ENCODE assay signal across 26 mouse cellular contexts in the genomic region with DNA sequence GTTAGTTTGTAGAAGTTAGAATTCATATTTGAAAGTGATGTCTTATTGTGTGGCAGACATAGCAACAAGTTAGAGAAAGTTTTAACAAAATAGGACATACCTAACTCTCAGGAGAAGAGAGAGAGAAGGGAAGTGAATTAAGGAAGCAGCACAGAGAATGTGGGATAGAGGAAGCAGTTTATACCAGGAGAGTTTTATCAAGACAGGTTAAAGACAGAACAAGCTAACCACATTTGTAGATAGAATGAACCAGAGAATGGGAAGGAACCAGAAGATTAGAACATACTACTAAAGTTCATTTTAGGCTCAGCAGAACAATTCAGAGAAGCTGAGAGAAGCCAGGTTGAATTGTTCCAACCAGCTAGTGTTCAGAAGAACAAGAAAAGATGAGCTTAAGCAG. TPM values are rescaled to one million over a fixed set of nuclear protein-coding genes. Genes with fewer than 3 reads are reported as not detected.
DNase-seq lines count a peak whose midpoint lies in the region; ATAC-seq and TF ChIP-seq lines count a peak whose summit lies in the region.
"Had no signal": no experiment of that assay in that cellular context is flagged by ENCODE, and none has a peak within 500 bp of the region (broad histone marks: within the 10 kb centered on the region; RNA-seq: fewer than 3 reads in every experiment).

No protein-coding gene starts in this region.

- TF ChIP-seq EP300 in MEL (IDR thresholded peaks at IDR 0.05; ENCODE audit: low read depth in 1 of 2, low read length in 2 of 2), result peak; percentile 70 to 71

- H3K27ac ChIP-seq in MEL (ENCODE audit: control insufficient read depth, low read depth, low read length), result peak overlapping the region; percentile 80
- no peak overlapping the region for H3K27ac ChIP-seq in heart, embryonic 12.5 days (ENCODE audit: poor library complexity, severe bottlenecking)

- no peaks in the 10 kb centered on the region for H3K79me2 ChIP-seq in MEL (ENCODE audit: control insufficient read depth, insufficient read depth, low read length, poor library complexity)

- H3K4me3 ChIP-seq in G1E (ENCODE audit: low read depth, low read length) (no peak overlapping the region), MEL (ENCODE audit: control insufficient read depth in 1 of 2, insufficient read depth in 1 of 2, low read depth in 2 of 2, low read length in 2 of 2) (no peak overlapping the region)
- no peak overlapping the region for H3K4me3 ChIP-seq in heart, embryonic 12.5 days

- no peaks in the 10 kb centered on the region for H3K27me3 ChIP-seq in G1E (ENCODE audit: insufficient read depth, low read length)
- no peaks in the 10 kb centered on the region for H3K27me3 ChIP-seq in MEL (ENCODE audit: control insufficient read depth in 1 of 2, insufficient read depth in 2 of 2, low read length in 2 of 2)
- no peaks in the 10 kb centered on the region for H3K27me3 ChIP-seq in heart, embryonic 12.5 days (replicated peaks)
- H3K27me3 ChIP-seq: CH12.LX, Patski had no signal

- peaks cover 14% of the 10 kb centered on the region; the same call in 1 of the 2 replicates for H3K4me1 ChIP-seq in G1E (ENCODE audit: insufficient read depth, low read depth, low read length)
- peaks cover 0 to 9% of the 10 kb centered on the region in 2 experiments; a peak in 2 of 4 replicates for H3K4me1 ChIP-seq in MEL (ENCODE audit: control insufficient read depth in 1 of 2, insufficient read depth in 2 of 2, low read length in 2 of 2)
- H3K4me1 ChIP-seq in heart, embryonic 12.5 days (replicated peaks), result no peaks in the 10 kb centered on the region

- DNase-seq in G1E (ENCODE audit: low spot score), result no peak
- DNase-seq in MEL (ENCODE audit: low read depth, low spot score), result peak; percentile 16
- peak; percentile 73 for DNase-seq in MEL-GATA-1-ER (ENCODE audit: extremely low read depth, low read depth)
- no peak for DNase-seq in cerebellum, postnatal 4 days (ENCODE audit: low spot score in 2 of 2)
- no peak for DNase-seq in heart, adult 8-10 months (ENCODE audit: low spot score)
- DNase-seq: adrenal gland, adult 2 months; adrenal gland, adult 8-10 months; adrenal gland, postnatal 10 days; adrenal gland, postnatal 14 days; adrenal gland, postnatal 25 days; adrenal gland, postnatal 36 days; B cell, adult 2 months; cerebellum, adult 11 months; cerebellum, adult 11-12 months; cerebellum, adult 18-20 months; cerebellum, adult 2 months; cerebellum, adult 8-10 months; cerebellum, adult 9-10 months had no signal

- no peak overlapping the region for H3K4me2 ChIP-seq in heart, embryonic 12.5 days

- TF ChIP-seq POLR2A in MEL (IDR thresholded peaks at IDR 0.05; ENCODE audit: control insufficient read depth in 1 of 2, insufficient read depth in 1 of 2, low read depth in 1 of 2, low read length in 2 of 2, poor library complexity in 1 of 2), result no peak

- H3K9ac ChIP-seq in MEL (ENCODE audit: control insufficient read depth, low read depth, low read length, poor library complexity, severe bottlenecking), result no peak overlapping the region
- H3K9ac ChIP-seq in heart, embryonic 12.5 days, result no peak overlapping the region

- no peak for TF ChIP-seq CTCF in G1E (IDR thresholded peaks at IDR 0.05; ENCODE audit: low read depth, low read length)
- TF ChIP-seq CTCF in MEL (IDR thresholded peaks at IDR 0.05 in 2 of 3, conservative IDR thresholded peaks at IDR 0.05 in 1 of 3; ENCODE audit: control insufficient read depth in 1 of 3, insufficient read depth in 1 of 3, low read depth in 2 of 3, low read length in 3 of 3, poor library complexity in 1 of 3, severe bottlenecking in 1 of 3), result no peak

- TF ChIP-seq RAD21 in MEL (IDR thresholded peaks at IDR 0.05; ENCODE audit: low read depth, low read length), result no peak

- H3K9me3 ChIP-seq in G1E (replicated peaks) (peaks cover 3% of the 10 kb centered on the region; the same call in 1 of the 2 replicates), MEL (replicated peaks; ENCODE audit: insufficient read depth, low read length) (no peaks in the 10 kb centered on the region)
- H3K9me3 ChIP-seq in heart, embryonic 12.5 days (replicated peaks), result no peaks in the 10 kb centered on the region

- peak; percentile 57 for ATAC-seq in G1E (ENCODE audit: extremely low read depth, insufficient number of reproducible peaks, low FRiP score, poor library complexity, severe bottlenecking)
- no peak for ATAC-seq in heart, embryonic 12.5 days (ENCODE audit: insufficient number of reproducible peaks, low FRiP score)
- ATAC-seq: activated CD4-positive, CD25-positive, alpha-beta regulatory T cell, adult 4 months; CD4-positive, CD25-positive, alpha-beta regulatory T cell, adult 4 months; Patski had no signal

- H3K36me3 ChIP-seq in G1E (replicated peaks), result no peaks in the 10 kb centered on the region
- peaks cover 0 to 14% of the 10 kb centered on the region in 2 experiments; a peak in 2 of 4 replicates for H3K36me3 ChIP-seq in MEL (ENCODE audit: control insufficient read depth in 1 of 2, insufficient read depth in 2 of 2, low read length in 2 of 2)
- H3K36me3 ChIP-seq in heart, embryonic 12.5 days, result no peaks in the 10 kb centered on the region

TF ChIP-seq in MEL, 35 proteins besides CTCF, POLR2A, EP300 and RAD21:
- no peak for TF ChIP-seq MAX (IDR thresholded peaks at IDR 0.05; ENCODE audit: low read length)
- no peak for TF ChIP-seq MYB (IDR thresholded peaks at IDR 0.05; ENCODE audit: low read depth, low read length)
- peak; percentile 44; the same call in 1 of the 2 replicates for TF ChIP-seq GATA1 (IDR thresholded peaks at IDR 0.05; ENCODE audit: low read depth, low read length)
- no peak for TF ChIP-seq USF2 (IDR thresholded peaks at IDR 0.05; ENCODE audit: borderline replicate concordance in 1 of 2, insufficient read depth in 1 of 2, low read depth in 1 of 2, low read length in 2 of 2)
- peak; percentile 45; the same call in 1 of the 2 replicates for TF ChIP-seq TCF12 (IDR thresholded peaks at IDR 0.05; ENCODE audit: low read depth, low read length)
- no peak for TF ChIP-seq POLR2AphosphoS5 (IDR thresholded peaks at IDR 0.05; ENCODE audit: borderline replicate concordance, low read depth, low read length)

RNA-seq across cellular contexts. Expression of gene Slco1a6, which starts 7.8 kb away (rescaled TPM):
- total RNA-seq in G1E (2014; fragmentation: Nextera tagmentation) (2.0 TPM in 1 of 2 replicates, not detected in the other), G1E (2017) (0.35 and 1.1 TPM in 2 replicates), MEL (2012; rRNA removed) (not detected in 2 replicates)
- polyA plus RNA-seq in G1E (2012) (not detected in 2 replicates), MEL (2012; ENCODE audit: insufficient read depth in 1 of 2, insufficient read length in 2 of 2, low read depth in 1 of 2, low replicate concordance in 2 of 2, missing spikeins in 1 of 2) (1 to 10 TPM in 1 of 2 experiments, not detected in 1; 1.4 TPM)
- polyA plus RNA-seq in heart, embryonic 12.5 days (2016; fragmentation: Nextera tagmentation; extraction: Ambion mirVana), result 0.43 TPM in 1 of 2 replicates, not detected in the other
- not detected for total RNA-seq in heart, adult 8-10 months (2022)
- total RNA-seq: adrenal gland, adult 18-20 months; adrenal gland, adult 2 months; adrenal gland, postnatal 14 days; adrenal gland, postnatal 25 days; CH12.LX; ES-E14 had no signal
- polyA plus RNA-seq: adrenal gland, adult 2 months; C2C12; cerebellum, adult 2 months had no signal

Comparison
In these comparisons a context has a peak if more than half of its experiments do, and no peak if none do; other contexts are left out.
1. DNase-seq: peak in MEL (single experiment) and MEL-GATA-1-ER (single experiment); none in G1E (single experiment), cerebellum, postnatal 4 days (0 of 2) and heart, adult 8-10 months (single experiment).